Mouse (Mus musculus) right cerebral cortex, postnatal 4 days (tissue): Measurements from ENCODE around the gene Slc30a6.
"Not testable (repeated sequence)": the region's sequence is repeated elsewhere in the genome, so short reads cannot be mapped to it uniquely, and the experiment has no call there.

ENCODE experiments used
- DNase-seq: peaks from one replicate; pipeline ENCODE4 v3.0.0-alpha.2; 2022

Slc30a6 gene

DNA sequence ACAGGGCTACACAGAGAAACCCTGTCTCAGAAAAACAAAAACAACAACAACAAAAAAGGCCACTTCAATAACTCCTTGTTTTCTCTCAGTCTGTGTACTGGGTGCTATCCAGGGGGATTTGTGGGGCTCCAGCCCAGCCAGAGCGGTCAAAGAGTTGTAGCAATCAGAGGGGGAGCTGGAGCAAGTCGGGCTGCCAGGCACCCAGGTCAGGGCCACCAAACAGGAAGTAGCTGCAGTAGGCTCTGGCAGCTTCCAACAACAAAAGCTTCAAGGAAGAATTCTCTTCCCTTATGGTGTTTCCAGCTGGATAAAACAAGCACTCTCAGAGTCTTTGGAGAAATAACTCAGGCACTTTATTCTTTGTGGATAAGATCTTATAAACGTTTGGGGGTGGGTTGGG is 58.5 kb downstream of the Slc30a6 start:
- DNase-seq, result no peak

DNA sequence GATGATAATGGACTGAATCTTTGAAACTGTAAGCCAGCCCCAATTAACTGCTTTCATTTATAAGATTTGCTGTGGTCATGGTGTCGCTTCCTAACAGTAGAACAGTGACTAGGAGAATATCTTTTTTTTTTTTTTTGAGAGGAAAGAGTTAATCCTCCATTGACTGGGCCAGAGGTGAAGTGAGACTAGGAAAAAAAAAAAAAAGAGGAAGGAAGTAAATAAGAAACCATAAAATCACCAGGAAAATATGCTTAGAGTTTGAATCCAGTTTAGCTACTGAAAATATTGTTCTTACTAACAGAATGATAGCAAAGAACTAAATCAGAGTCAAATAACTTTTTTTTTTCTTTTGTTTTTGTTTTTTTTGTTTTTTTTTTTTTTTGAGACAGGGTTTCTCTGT is 59.3 kb downstream of the Slc30a6 start:
- DNase-seq, result no peak

DNA sequence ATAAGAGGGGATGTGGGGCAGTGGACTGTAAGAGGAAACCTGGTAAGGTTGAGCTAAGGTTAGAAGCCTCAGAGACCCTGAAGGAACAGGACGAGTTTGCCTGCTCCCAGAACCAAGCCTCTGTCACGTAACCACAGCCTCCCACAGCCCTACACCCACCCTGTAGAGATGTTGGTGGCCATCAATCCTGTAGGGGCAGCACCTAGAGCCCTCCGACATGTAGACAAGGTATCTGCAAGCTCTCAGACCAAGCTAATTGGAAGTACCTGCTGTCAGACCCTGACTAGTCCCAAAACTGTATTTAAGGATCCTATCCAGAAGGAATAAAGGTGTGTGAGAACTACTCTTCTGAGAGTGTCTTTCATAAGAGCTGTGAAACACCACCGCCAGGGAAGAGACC is 60.0 kb downstream of the Slc30a6 start:
- DNase-seq, result no peak

DNA sequence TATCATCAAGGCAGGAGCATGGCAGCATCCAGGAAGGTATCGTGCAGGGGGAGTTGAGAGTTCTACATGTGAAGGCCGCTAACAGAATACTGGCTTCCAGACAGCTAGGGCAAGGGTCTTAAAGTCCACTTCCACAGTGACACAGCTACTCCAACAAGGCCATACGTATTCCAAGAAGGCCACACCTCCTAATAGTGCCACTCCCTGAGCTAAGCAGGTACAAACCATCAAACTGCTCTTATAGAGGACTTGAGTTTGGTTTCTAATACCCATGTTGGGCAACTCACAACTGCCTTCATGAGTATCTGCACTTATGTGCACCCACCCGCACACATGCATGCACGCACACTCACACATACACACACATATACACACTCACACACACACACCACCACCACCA is 61.4 kb downstream of the Slc30a6 start:
- no peak for DNase-seq

DNA sequence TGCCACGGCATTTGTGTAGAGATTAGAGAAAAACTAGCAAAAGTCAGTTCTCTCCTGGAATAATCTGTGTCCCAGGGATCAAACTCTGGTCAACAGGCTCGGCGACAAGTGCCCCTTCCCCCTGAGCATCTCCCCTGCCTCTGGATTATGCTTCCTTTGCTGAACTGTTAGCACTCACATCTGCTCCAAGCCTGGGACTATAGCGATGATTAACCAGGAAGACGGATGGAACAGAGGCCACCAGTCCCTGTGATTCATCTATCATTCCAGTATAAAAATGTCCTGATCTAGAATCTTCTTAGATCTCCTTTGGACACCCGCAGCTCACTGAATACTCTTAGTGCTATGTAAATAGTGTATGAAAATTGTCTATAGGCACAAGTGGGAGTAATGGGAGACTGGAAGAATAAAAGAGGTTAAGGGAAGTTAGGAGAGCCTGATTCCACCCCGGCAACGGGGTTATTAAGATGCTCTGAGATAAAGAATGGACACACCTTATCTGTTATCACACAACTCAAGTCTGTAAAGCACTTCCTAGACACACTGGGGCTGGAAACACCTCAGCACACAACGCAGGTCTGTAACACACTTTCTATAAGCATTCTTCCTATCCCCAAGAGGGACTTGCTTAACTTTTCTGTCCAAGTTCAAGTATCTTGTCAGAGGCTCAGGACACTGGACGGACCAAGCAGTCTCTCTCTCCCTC is 62.7 kb downstream of the Slc30a6 start:
- no peak for DNase-seq

DNA sequence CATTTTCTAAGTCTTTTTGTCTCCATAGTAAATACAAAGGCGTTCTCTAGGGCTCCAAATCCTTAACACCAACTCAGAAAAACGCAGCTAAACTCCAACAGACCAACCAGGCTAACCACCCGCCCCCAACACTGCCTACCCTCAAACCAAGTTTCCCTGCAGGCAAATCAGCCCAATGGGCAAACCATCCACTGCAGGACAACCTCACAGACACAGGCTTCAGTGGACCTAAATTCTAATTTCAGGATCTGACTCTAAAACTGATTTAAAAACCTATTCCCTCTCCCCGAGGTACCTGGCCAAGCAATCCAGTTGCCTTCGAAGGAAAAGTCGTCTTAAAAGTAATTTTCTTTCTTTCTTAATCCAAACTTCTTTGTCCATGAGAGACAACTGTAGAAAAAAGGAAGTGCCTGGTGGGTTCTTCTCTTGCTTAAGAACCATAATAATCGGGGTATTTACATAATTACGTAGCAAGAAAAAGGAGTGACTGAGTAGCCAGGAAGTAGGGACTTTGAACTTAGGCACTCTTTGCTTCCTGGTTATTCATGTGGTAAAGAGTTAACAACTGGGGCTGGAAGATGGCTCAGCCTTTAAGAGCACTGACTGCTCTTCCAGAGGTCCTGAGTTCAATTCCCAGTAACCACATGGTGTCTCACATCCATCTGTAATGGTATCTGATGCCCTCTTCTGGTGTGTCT is 63.5 kb downstream of the Slc30a6 start, which contains the start of gene Nlrc4:
Gene Nlrc4, minus strand, starts transcription at position 432 of the 698 bp plus-strand sequence.
- DNase-seq, result no peak

DNA sequence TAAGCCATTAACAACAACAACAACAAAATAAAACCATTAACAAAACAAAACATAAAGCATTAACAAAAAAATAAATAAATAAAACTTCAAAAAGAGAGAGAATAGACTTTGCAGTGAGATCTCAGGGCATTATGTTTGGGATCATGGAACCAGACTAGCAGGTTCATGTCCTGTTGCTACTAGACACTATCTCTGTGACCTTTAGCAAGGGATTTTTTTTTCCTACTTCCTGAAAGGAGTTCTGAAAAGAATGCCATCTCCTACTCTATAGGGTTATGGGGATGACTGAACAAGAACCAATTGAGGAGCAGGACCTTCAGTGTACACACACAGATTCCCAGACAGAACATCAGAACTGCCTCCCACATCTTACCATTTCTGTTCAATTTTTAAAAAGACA is 68.1 kb downstream of the Slc30a6 start:
- no peak for DNase-seq

DNA sequence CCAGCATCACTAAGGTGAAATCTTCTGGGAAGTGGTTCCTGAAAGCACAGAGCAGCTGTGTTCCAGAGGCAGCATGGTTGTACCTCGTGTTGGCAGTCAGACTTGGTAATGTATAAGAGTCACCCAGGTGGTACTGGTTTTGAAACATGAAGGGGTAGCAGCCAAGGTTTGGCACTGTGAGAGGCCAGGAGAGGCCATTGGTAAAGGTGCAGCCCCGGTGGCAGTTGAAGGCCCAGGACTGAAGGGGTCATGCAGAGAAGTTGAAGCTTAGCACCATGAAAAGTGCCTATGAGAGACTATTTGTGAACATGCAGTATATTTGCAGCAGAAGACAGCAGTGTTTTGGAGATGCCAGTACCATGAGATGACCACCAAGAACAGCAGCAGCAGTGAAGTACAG is 72.6 kb downstream of the Slc30a6 start:
- DNase-seq, result not testable (repeated sequence)

DNA sequence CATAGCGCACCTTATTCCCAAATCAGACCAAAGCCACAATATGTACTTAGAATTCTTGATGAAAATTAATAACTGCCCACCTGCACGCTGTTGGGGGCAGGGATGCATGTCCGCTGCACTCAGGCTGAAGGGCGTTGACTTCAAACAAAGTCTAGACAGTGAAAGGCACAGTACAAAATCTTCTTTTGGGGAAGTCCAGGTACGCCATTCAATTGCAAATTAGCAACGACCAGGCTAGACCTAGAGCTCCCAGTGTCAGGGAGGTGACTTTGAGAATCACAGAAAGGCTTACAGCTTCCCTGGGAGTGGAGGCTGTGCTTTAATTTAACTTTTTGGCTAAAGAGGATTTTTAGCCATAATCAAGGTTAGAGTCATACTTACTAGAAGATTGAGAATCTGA is 74.7 kb downstream of the Slc30a6 start:
- not testable (repeated sequence) for DNase-seq
